Mouse (Mus musculus) liver, embryonic 13.5 days (tissue): ENCODE measurements around the gene Wfdc18. TPM values are rescaled to one million over a fixed set of nuclear protein-coding genes. Genes with fewer than 3 reads are reported as not detected.

Source experiments
- ATAC-seq: fragments of 200-750 bp; cut with Nextera tagmentation; 2 replicates; pipeline ENCODE4 v1.8.0; 2017; ENCODE audit warnings: low read depth, mild to moderate bottlenecking, moderate number of reproducible peaks, moderate library complexity
- DNase-seq: peaks from one replicate; pipeline ENCODE4 v3.0.0; 2022
- H3K27ac ChIP-seq: fragments of 300-500 bp; sonication (generic); 2 replicates; pipeline ENCODE4 v1.5.1; 2015; ENCODE audit warnings: moderate library complexity, mild to moderate bottlenecking, inconsistent platforms
- H3K27me3 ChIP-seq: fragments of 300-500 bp; sonication (generic); 2 replicates; pipeline ENCODE4 v1.6.1; 2015; ENCODE audit warnings: mild to moderate bottlenecking, inconsistent platforms
- H3K36me3 ChIP-seq: fragments of 300-500 bp; sonication (generic); 2 replicates; pipeline ENCODE4 v1.6.1; 2015; ENCODE audit warnings: mild to moderate bottlenecking, inconsistent platforms
- H3K4me1 ChIP-seq: fragments of 300-500 bp; sonication (generic); replicated peaks from 2 replicates; pipeline ENCODE4 v1.6.1; 2015; ENCODE audit warnings: inconsistent platforms
- H3K4me2 ChIP-seq: fragments of 300-500 bp; sonication (generic); 2 replicates; pipeline ENCODE4 v1.6.1; 2015; ENCODE audit warnings: inconsistent platforms, mild to moderate bottlenecking, moderate library complexity
- H3K4me3 ChIP-seq: fragments of 300-500 bp; sonication (generic); replicated peaks from 2 replicates; pipeline ENCODE4 v1.5.1; 2015; ENCODE audit warnings: mild to moderate bottlenecking, inconsistent platforms
- H3K9ac ChIP-seq: fragments of 300-500 bp; sonication (generic); 2 replicates; pipeline ENCODE4 v1.6.1; 2015; ENCODE audit warnings: mild to moderate bottlenecking, inconsistent platforms
- H3K9me3 ChIP-seq: fragments of 300-500 bp; sonication (generic); replicated peaks from 2 replicates; pipeline ENCODE4 v1.6.1; 2016; ENCODE audit warnings: inconsistent platforms
- WGBS: fragments of 180-500 bp; shearing (Covaris S2); methylation state at CpG from one replicate; pipeline ENCODE4 v1.1.7; 2015; ENCODE audit not compliant: insufficient replicate concordance; 5-methylcytosine and 5-hydroxymethylcytosine counted together
- polyA plus RNA-seq: library from polyadenylated mRNA; unstranded; fragments of >200 nt; fragmentation: Nextera tagmentation; extraction: Ambion mirVana; gene quantifications from 2 replicates; pipeline ENCODE4 v1.2.1, GENCODE M21; 2015

The Wfdc18 gene
- not detected in 2 replicates for polyA plus RNA-seq

DNA sequence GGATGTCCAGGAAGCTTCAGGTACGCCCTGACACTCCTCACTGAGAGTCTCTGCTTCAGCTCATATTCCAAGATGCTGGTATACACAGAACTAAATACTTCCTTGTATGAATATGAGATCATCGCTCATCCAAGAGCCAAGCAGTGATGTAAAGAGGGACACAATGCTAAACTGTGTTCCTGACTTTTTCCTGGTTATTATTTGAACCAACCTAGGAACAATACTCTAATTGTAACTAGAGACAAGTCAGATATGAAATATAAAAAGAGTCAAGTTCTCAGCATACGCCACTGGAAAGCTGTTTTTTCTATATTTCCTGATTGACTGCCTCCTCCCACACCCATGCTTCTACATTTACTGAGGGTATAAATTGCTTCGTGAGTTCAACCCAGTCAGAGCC is at the start of gene Wfdc18:
Gene Wfdc18 (plus strand): TSS at position 301 of the 400 bp plus-strand sequence.
- no peaks in the 10 kb centered on the region for H3K36me3 ChIP-seq
- no peak within 1 kb of the TSS for H3K4me2 ChIP-seq
- ATAC-seq (no peak), DNase-seq (no peak)
- no peak within 1 kb of the TSS for H3K9ac ChIP-seq
- no peak within 1 kb of the TSS for H3K4me3 ChIP-seq
- WGBS: 56% methylated on average over 4 of the region's 4 CpGs
- H3K4me1 ChIP-seq: no peaks in the 10 kb centered on the region
- H3K9me3 ChIP-seq: no peaks in the 10 kb centered on the region
- H3K27me3 ChIP-seq: no peaks in the 10 kb centered on the region
- no peak within 1 kb of the TSS for H3K27ac ChIP-seq

DNA sequence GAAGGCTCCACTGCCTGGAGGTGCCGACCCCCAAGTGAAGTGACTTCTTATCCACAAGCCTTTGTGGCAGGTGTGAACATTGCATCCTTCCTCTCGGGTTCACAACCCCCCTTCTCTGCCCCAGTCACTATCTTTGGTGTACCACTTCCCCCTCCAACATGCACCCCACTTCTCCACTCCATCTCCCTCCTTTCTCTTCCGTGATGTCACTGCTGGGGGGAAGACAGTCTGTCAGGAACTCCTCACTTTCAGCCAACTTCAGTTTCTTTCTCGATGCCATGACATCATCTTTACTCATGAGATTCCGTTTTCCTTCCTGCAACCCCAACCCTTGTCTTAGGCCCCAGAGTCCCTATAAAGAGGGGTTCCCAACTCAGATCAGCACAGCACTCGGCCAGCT is 46.6 kb upstream of the Wfdc18 start, which contains the start of gene Ccl4:
Gene Ccl4 (plus strand): TSS at position 381 of the 400 bp plus-strand sequence.
- H3K36me3 ChIP-seq: no peaks in the 10 kb centered on the region
- no peak within 1 kb of the TSS for H3K4me2 ChIP-seq
- 39% methylated on average over 6 of the region's 6 CpGs for WGBS
- DNase-seq: no peak
- no peaks in the 10 kb centered on the region for H3K27me3 ChIP-seq
- no peak within 1 kb of the TSS for H3K27ac ChIP-seq
- H3K9me3 ChIP-seq: no peaks in the 10 kb centered on the region
- no peak within 1 kb of the TSS for H3K4me3 ChIP-seq
- H3K4me1 ChIP-seq: no peaks in the 10 kb centered on the region
- no peak within 1 kb of the TSS for H3K9ac ChIP-seq
- ATAC-seq: no peak

DNA sequence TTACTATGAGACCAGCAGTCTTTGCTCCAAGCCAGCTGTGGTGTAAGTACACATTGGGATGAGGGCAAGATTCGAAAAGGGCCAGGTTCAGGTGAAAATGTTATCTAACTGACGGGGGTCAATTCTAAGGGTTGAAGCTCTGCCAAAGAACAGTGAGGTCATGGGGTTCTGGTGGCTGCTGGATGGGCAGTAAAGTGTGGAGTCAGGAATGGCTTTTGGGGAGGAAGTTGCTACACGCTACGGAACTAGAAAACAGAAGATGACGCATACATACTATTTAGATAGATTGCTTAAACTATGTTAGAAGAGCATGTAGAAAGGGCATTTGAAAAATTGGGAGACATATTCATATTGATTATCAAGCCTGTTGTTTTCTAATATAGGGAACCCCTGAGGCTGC is 45.3 kb upstream of the Wfdc18 start:
- H3K4me2 ChIP-seq: no peak overlapping the region

DNA sequence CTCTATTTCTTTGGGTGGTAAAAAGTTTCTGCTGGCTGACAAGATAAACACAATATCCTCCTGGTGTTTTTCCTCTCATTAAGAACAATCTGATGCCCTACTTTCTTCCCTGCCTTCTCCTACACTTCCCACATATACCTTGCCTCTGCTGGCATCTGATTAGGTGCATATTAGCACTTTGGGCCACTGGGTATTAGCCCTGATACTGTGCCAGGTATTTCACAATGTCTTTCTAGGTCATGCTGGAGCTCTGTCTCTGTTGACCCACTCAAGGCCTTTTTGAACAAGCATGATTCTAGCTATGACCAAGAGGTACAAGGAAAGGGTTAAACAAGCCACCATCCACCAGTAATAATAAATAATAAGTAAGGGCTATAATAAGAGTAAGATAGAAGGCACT is 37.1 kb upstream of the Wfdc18 start:
- no peaks in the 10 kb centered on the region for H3K4me1 ChIP-seq
- no peak for DNase-seq

More for the DNA sequence above, 45.3 kb upstream of the Wfdc18 start:
- H3K27me3 ChIP-seq: no peaks in the 10 kb centered on the region
- no peaks in the 10 kb centered on the region for H3K4me1 ChIP-seq
- no peaks in the 10 kb centered on the region for H3K9me3 ChIP-seq
- WGBS: 40% methylated on average over 5 of the region's 5 CpGs
- no peak overlapping the region for H3K9ac ChIP-seq
- DNase-seq: no peak
- H3K36me3 ChIP-seq: no peaks in the 10 kb centered on the region
- no peak overlapping the region for H3K27ac ChIP-seq
- no peak for ATAC-seq
- no peak overlapping the region for H3K4me3 ChIP-seq

DNA sequence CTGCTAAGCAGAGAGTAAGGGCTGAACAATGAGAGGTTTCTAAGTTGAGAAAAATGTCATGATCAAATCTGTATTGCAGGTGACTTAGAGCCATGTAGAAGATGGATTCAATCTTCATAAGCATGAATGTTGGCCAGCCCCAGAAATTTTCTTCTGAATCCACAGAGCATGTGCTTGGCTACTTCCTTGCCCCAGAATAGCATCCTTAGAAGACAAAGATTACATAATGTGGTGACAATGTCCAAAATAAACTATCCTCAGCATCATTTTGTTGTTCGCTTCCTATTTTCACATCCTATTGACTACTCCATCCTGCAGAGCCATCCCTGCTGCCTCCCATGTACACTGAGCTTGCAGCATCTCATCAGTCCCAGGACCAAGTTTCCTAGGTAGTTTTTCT is 33.1 kb upstream of the Wfdc18 start:
- no peak for DNase-seq
- Histone ChIP-seq H3K36me3 (no peaks in the 10 kb centered on the region), H3K27me3 (no peaks in the 10 kb centered on the region), H3K27ac (no peak overlapping the region), H3K4me3 (no peak overlapping the region), H3K4me1 (no peaks in the 10 kb centered on the region), H3K9me3 (no peaks in the 10 kb centered on the region), H3K9ac (no peak overlapping the region), H3K4me2 (no peak overlapping the region)
- WGBS: 63% methylated on average over 1 of the region's 1 CpGs
- no peak for ATAC-seq

More for the DNA sequence above, 37.1 kb upstream of the Wfdc18 start:
- H3K9me3 ChIP-seq: no peaks in the 10 kb centered on the region
- H3K27ac ChIP-seq: no peak overlapping the region
- H3K9ac ChIP-seq: no peak overlapping the region
- no peak overlapping the region for H3K4me2 ChIP-seq
- H3K36me3 ChIP-seq: no peaks in the 10 kb centered on the region
- no peaks in the 10 kb centered on the region for H3K27me3 ChIP-seq
- no peak overlapping the region for H3K4me3 ChIP-seq
- ATAC-seq: no peak

DNA sequence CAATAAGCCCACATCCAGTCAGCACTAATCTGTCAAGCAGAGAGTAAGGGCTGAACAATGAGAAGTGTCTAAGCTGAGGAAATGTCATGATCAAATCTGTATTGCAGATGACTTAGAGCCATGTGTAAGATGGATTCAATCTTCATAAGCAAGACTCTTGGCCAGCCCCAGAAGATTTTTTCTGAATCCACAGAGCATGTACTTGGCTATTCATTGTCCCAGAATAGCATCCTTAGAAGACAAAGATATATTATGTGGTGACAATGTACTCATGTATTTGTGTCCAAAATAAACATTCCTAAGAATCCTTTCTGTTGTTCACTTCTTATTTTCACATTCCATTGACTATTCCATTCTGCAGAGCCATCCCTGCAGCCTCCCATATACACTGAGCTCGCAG is 18.9 kb upstream of the Wfdc18 start:
- H3K9me3 ChIP-seq: no peaks in the 10 kb centered on the region
- no peak overlapping the region for H3K27ac ChIP-seq
- no peak overlapping the region for H3K4me3 ChIP-seq
- H3K36me3 ChIP-seq: no peaks in the 10 kb centered on the region
- no peaks in the 10 kb centered on the region for H3K27me3 ChIP-seq
- DNase-seq (no peak), ATAC-seq (no peak)
- no peak overlapping the region for H3K4me2 ChIP-seq
- H3K4me1 ChIP-seq: no peaks in the 10 kb centered on the region
- WGBS: 42% methylated on average over 1 of the region's 1 CpGs
- H3K9ac ChIP-seq: no peak overlapping the region

DNA sequence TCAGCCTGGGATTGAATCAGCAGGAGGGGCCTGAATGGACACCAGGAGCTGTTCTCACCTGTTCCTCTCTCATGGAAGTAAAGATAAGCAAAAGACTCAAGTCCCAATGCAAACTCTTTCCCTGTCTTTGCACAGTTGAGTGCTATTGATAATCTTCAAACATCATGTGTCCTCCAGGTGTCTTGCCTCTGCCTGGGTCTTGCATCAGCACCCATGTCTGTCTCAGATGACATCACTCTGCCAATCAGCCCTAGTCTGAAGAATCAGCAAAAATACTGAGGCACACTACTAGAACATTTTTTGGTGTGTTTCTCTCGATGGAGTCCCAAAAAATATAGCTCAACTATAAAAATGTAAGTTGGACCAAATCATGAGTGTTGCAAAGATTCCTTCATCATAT is 16.8 kb upstream of the Wfdc18 start:
- Histone ChIP-seq H3K36me3 (no peaks in the 10 kb centered on the region), H3K4me2 (no peak overlapping the region), H3K27ac (no peak overlapping the region), H3K4me1 (no peaks in the 10 kb centered on the region), H3K9me3 (no peaks in the 10 kb centered on the region), H3K4me3 (no peak overlapping the region), H3K27me3 (no peaks in the 10 kb centered on the region), H3K9ac (no peak overlapping the region)
- no peak for ATAC-seq
- DNase-seq: no peak
- WGBS: 29% methylated on average over 1 of the region's 1 CpGs

DNA sequence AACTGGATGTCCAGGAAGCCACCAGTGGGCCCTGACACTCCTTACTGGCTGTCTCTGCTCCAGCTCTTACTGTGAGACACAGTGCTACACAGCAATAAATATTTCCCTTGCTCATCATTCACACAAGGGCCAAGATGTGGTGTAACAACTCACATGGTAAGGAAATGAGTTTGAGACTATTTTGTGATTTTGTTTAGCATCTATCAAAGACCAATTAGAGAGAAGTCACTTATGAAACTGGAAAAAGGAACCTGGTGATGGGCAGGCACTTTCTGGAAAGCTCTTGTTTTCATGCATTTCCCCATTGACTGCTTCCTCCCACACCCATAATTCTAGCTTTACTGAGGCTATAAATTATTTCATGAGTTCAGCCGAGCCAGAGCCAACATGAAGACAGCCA is 5.1 kb upstream of the Wfdc18 start, which contains the start of gene Wfdc17:
Gene Wfdc17 (plus strand): TSS at position 287 of the 400 bp plus-strand sequence.
- Histone ChIP-seq H3K9ac (no peak within 1 kb of the TSS), H3K4me2 (no peak within 1 kb of the TSS), H3K27me3 (no peaks in the 10 kb centered on the region), H3K4me3 (no peak within 1 kb of the TSS), H3K36me3 (no peaks in the 10 kb centered on the region), H3K9me3 (no peaks in the 10 kb centered on the region), H3K27ac (no peak within 1 kb of the TSS), H3K4me1 (no peaks in the 10 kb centered on the region)
- no peak for DNase-seq
- ATAC-seq: no peak
- 29% methylated on average over 1 of the region's 1 CpGs for WGBS

DNA sequence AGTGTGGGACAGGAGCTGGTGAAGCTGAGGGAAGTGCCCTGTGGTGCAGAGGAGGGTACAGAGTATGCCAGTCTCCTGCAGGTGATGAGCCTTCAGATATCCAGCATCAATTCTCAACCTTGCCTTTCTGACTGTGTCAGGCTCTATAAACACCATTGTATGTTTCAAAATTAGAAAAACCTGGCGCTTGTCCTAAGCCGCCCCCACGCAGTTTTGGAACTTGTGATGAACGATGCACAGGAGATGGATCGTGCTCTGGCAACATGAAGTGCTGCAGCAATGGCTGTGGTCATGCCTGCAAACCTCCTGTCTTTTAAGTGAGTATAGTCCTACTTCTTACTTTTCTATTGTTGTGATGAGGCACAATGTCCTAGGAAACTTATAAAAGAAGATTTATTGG is 868 bp downstream of the Wfdc18 start:
- no peak for ATAC-seq

DNA sequence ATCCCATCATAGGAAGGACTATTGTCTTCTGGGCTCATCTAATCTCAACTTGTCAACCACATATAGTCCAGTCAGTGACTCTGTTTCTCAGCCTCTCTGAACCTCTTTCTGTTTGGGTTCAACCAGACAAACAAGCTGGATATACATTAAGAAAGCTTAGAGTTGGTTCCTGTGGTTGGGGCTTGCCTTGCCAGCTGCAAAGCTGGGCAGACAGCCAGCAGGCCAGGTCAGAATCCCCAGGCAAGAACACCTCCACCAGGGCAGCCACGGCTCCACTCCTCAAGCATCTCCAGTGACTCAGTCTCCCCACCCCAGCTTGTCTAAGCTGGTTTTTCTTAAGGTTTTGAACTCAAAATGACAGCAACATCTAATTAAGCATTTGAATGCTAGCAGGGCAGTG is 3.9 kb downstream of the Wfdc18 start:
- Histone ChIP-seq H3K4me3 (no peak overlapping the region), H3K27ac (no peak overlapping the region), H3K4me2 (no peak overlapping the region), H3K4me1 (no peaks in the 10 kb centered on the region), H3K36me3 (no peaks in the 10 kb centered on the region), H3K9ac (no peak overlapping the region), H3K27me3 (no peaks in the 10 kb centered on the region), H3K9me3 (no peaks in the 10 kb centered on the region)
- DNase-seq (no peak), ATAC-seq (no peak)
- 56% methylated on average over 1 of the region's 1 CpGs for WGBS

More for the DNA sequence above, 868 bp downstream of the Wfdc18 start:
- H3K36me3 ChIP-seq: no peaks in the 10 kb centered on the region
- no peak overlapping the region for H3K4me2 ChIP-seq
- no peak overlapping the region for H3K9ac ChIP-seq
- no peak overlapping the region for H3K4me3 ChIP-seq
- no peaks in the 10 kb centered on the region for H3K27me3 ChIP-seq
- no peaks in the 10 kb centered on the region for H3K4me1 ChIP-seq
- DNase-seq: no peak
- WGBS: 69% methylated on average over 5 of the region's 5 CpGs
- H3K27ac ChIP-seq: no peak overlapping the region
- H3K9me3 ChIP-seq: no peaks in the 10 kb centered on the region

DNA sequence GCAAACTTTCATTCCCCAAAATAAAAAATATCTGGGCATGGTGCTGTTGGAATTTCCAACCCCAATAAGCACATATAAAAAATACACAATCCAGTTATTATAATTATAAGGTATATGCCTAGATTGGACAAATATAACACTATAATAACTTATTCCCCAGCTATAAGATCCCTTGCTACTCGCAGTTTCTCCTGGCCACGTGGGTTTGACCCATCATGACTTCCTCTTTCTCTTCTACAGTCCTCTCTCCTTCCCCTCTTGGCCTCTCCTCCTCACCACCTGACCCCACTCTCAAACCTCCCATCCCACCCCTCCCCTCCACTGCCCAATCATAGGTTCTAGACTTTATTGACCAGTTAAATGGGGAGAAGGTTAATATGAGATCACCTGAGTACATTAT is 5.1 kb downstream of the Wfdc18 start:
- 20% methylated on average over 2 of the region's 2 CpGs for WGBS

DNA sequence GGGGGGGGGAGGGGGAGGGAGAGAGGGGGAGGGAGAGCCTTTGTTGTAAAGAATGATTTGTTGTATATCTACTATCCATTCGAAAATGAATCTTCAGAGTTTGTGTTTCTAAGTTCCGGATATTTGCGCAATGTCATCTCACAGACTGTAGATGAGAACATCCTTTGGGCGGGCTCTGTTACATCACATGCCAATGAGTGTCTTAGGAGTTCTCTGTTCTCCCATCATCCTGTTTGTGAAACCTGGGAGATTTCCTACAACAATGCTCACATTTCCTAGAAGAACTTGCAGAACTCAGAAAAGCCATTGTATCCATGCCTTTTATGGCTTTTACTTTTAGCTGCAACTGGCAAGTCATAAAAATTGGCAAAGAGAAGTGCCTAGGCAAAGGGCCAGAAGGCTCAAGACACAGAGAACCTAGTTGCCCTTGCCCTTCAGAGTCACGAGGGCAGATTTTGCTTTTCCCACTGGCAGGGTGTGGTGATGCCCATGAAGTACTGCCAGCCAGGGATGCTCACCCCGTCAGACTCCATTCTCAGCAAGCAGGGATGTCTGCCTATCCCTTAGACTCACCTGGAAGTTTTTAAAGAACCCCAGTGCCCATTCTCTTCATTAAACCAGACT is 8.3 kb downstream of the Wfdc18 start:
- Histone ChIP-seq H3K9ac (no peak overlapping the region), H3K36me3 (no peaks in the 10 kb centered on the region), H3K9me3 (no peaks in the 10 kb centered on the region), H3K4me1 (no peaks in the 10 kb centered on the region), H3K27ac (no peak overlapping the region), H3K27me3 (no peaks in the 10 kb centered on the region), H3K4me2 (no peak overlapping the region), H3K4me3 (no peak overlapping the region)
- 61% methylated on average over 6 of the region's 6 CpGs for WGBS
- ATAC-seq (no peak), DNase-seq (no peak)

More for the DNA sequence above, 5.1 kb downstream of the Wfdc18 start:
- Histone ChIP-seq H3K27ac (no peak overlapping the region), H3K36me3 (no peaks in the 10 kb centered on the region), H3K9me3 (no peaks in the 10 kb centered on the region), H3K4me3 (no peak overlapping the region), H3K9ac (no peak overlapping the region), H3K4me1 (no peaks in the 10 kb centered on the region), H3K4me2 (no peak overlapping the region), H3K27me3 (no peaks in the 10 kb centered on the region)
- no peak for DNase-seq
- no peak for ATAC-seq
